In genomic region chr3:88152056-88152455, GRCm38 (mm10) we compare ENCODE assay signal across 8 mouse cellular contexts. TPM values are rescaled to one million over a fixed set of nuclear protein-coding genes. Genes with fewer than 3 reads are reported as not detected.
DNase-seq lines count a peak whose midpoint lies in the region; ATAC-seq and TF ChIP-seq lines count a peak whose summit lies in the region.

No protein-coding gene starts in this region.

- H3K4me3 ChIP-seq in heart, postnatal 0 days (ENCODE audit: low read depth, low read length), result no peak overlapping the region
- no peak overlapping the region for H3K4me3 ChIP-seq in intestine, postnatal 0 days (ENCODE audit: low read depth, low read length)

- WGBS in heart, postnatal 0 days, result 62% methylated on average over 3 of the region's 3 CpGs
- WGBS in intestine, postnatal 0 days, result 70% methylated on average over 3 of the region's 3 CpGs

- no peak overlapping the region for H3K4me2 ChIP-seq in heart, postnatal 0 days (ENCODE audit: low read depth, low read length)
- no peak overlapping the region for H3K4me2 ChIP-seq in intestine, postnatal 0 days (replicated peaks; ENCODE audit: low read depth)

- no peaks in the 10 kb centered on the region for H3K27me3 ChIP-seq in heart, postnatal 0 days (ENCODE audit: control insufficient read depth, insufficient read depth, low read length)
- H3K27me3 ChIP-seq in intestine, postnatal 0 days (replicated peaks; ENCODE audit: control insufficient read depth, insufficient read depth, low read length), result no peaks in the 10 kb centered on the region

- DNase-seq in brain, embryonic 14.5 days (ENCODE audit: low read depth), result peak; percentile 96
- peak; percentile 85 for DNase-seq in cerebellum, adult 9-10 months
- DNase-seq in heart, postnatal 0 days (ENCODE audit: low spot score), result no peak
- DNase-seq in left cerebral cortex, postnatal 36 days (ENCODE audit: low spot score in 2 of 2), result peak; percentile 82 to 86
- peak; percentile 87 to 91 for DNase-seq in right cerebral cortex, adult 2 months (ENCODE audit: low spot score in 2 of 2)
- no peak for DNase-seq in gastrocnemius, adult 18-20 months (ENCODE audit: low spot score)
- no peak for DNase-seq in gastrocnemius, adult 8-10 months (ENCODE audit: low spot score in 2 of 2)

- no peak for ATAC-seq in heart, postnatal 0 days (ENCODE audit: insufficient read depth, low read depth)
- ATAC-seq in intestine, postnatal 0 days, result no peak

- intact Hi-C loops in left cerebral cortex, postnatal 36 days (cut with DNase I), result no loop called here

- peaks cover 60% of the 10 kb centered on the region for H3K4me1 ChIP-seq in heart, postnatal 0 days (ENCODE audit: control insufficient read depth, insufficient read depth)
- H3K4me1 ChIP-seq in intestine, postnatal 0 days (replicated peaks; ENCODE audit: control insufficient read depth, insufficient read depth, low read length), result peaks cover 18% of the 10 kb centered on the region; the same call in 1 of the 2 replicates

- H3K9ac ChIP-seq in heart, postnatal 0 days (replicated peaks; ENCODE audit: low read depth, low read length), result no peak overlapping the region
- no peak overlapping the region for H3K9ac ChIP-seq in intestine, postnatal 0 days (ENCODE audit: low read depth, low read length)

- no peaks in the 10 kb centered on the region for H3K9me3 ChIP-seq in heart, postnatal 0 days (replicated peaks; ENCODE audit: control insufficient read depth, low read length)
- no peaks in the 10 kb centered on the region for H3K9me3 ChIP-seq in intestine, postnatal 0 days (ENCODE audit: control insufficient read depth)

- H3K36me3 ChIP-seq in heart, postnatal 0 days (replicated peaks; ENCODE audit: control insufficient read depth, insufficient read depth, low read length), result peaks cover 23% of the 10 kb centered on the region
- peaks cover 20% of the 10 kb centered on the region for H3K36me3 ChIP-seq in intestine, postnatal 0 days (ENCODE audit: control insufficient read depth, insufficient read depth)

- TF ChIP-seq CTCF in brain, embryonic 14.5 days (IDR thresholded peaks at IDR 0.05; ENCODE audit: borderline replicate concordance, extremely low read depth, insufficient read depth, insufficient read length), result no peak
- no peak for TF ChIP-seq CTCF in heart, postnatal 0 days (IDR thresholded peaks at IDR 0.05; ENCODE audit: low read depth)
- no peak for TF ChIP-seq CTCF in intestine, postnatal 0 days (IDR thresholded peaks at IDR 0.05; ENCODE audit: low read depth)

- no peak for TF ChIP-seq EP300 in heart, postnatal 0 days (IDR thresholded peaks at IDR 0.05; ENCODE audit: low read depth)

- peak overlapping the region; percentile 99; the same call in 1 of the 2 replicates for H3K27ac ChIP-seq in heart, postnatal 0 days (ENCODE audit: low read depth)
- H3K27ac ChIP-seq in intestine, postnatal 0 days (ENCODE audit: low read depth, low read length), result no peak overlapping the region

- TF ChIP-seq POLR2A in brain, embryonic 14.5 days (IDR thresholded peaks at IDR 0.05; ENCODE audit: borderline replicate concordance, extremely low read depth, insufficient read depth, insufficient read length, poor library complexity, severe bottlenecking), result no peak

RNA-seq across cellular contexts. Expression of gene Mef2d, which starts 9.9 kb away (rescaled TPM):
- polyA plus RNA-seq in brain, embryonic 14.5 days (2012; rRNA removed), result 46.2 and 54.8 TPM in 2 replicates
- 70.8 and 75.8 TPM in 2 replicates for total RNA-seq in heart, postnatal 0 days (2014; rRNA removed; ENCODE audit: low replicate concordance)
- polyA plus RNA-seq in heart, postnatal 0 days (2015; fragmentation: Nextera tagmentation; extraction: Ambion mirVana), result 30.0 and 30.8 TPM in 2 replicates
- total RNA-seq in left cerebral cortex, postnatal 36 days (2021), result 100 to 1,000 TPM; 203 to 231 TPM
- 15.8 and 16.2 TPM in 2 replicates for polyA plus RNA-seq in intestine, postnatal 0 days (2015; fragmentation: Nextera tagmentation; extraction: Ambion mirVana)
- 100 to 1,000 TPM; 174 to 196 TPM for total RNA-seq in gastrocnemius, adult 18-20 months (2021)
- 100 to 1,000 TPM; 164 to 186 (median 172) TPM for total RNA-seq in gastrocnemius, adult 8-10 months (2022)

Comparison
In these comparisons a context has a peak if more than half of its experiments do, and no peak if none do; other contexts are left out.
1. DNase-seq: peak in brain, embryonic 14.5 days (single experiment), cerebellum, adult 9-10 months (single experiment), left cerebral cortex, postnatal 36 days (2 of 2) and right cerebral cortex, adult 2 months (2 of 2); none in heart, postnatal 0 days (single experiment), gastrocnemius, adult 18-20 months (single experiment) and gastrocnemius, adult 8-10 months (0 of 2).